Mouse (Mus musculus): Measurements from ENCODE around the gene Tia1.

Gene Tia1

GRCm38 (mm10) chr6:86479816-86480188 is 75.8 kb downstream of the Tia1 start:
- no peak for DNase-seq (ENCODE audit: extremely low read depth, low read depth, low spot score)

GRCm38 (mm10) chr6:86480189-86480831 is 76.3 kb downstream of the Tia1 start:
- DNase-seq (ENCODE audit: extremely low read depth, low read depth, low spot score), result no peak

GRCm38 (mm10) chr6:86481871-86482270 is 77.9 kb downstream of the Tia1 start:
- DNase-seq (ENCODE audit: extremely low read depth, low read depth, low spot score), result no peak
